Mouse (Mus musculus) adrenal gland, postnatal 10 days (tissue): ENCODE results near the gene Trip11. TPM values are rescaled to one million over a fixed set of nuclear protein-coding genes. Genes with fewer than 3 reads are reported as not detected.
"Not testable (repeated sequence)": the region's sequence is repeated elsewhere in the genome, so short reads cannot be mapped to it uniquely, and the experiment has no call there.

Experiments
- DNase-seq: peaks from one replicate; pipeline ENCODE4 v3.0.0; 2021; ENCODE audit warnings: mixed read lengths
- long read RNA-seq, 2 experiments: library from polyadenylated mRNA; stranded (forward); transcript quantifications; one replicate each; pipeline ENCODE4 v2.0.0; 2021
- total RNA-seq, 2 experiments: library from RNA; stranded (reverse); gene quantifications; 2 replicates each; pipeline ENCODE4 v1.2.3; 2021

Gene Trip11
- 10 to 100 TPM; 28.2 to 31.3 TPM for total RNA-seq
- long read RNA-seq, experiment 1, partial matches to known transcripts = 4 of 13 reads
- long read RNA-seq, experiment 1, other reads (novel, unspliced or antisense) = 6 of 13 reads
- long read RNA-seq, experiment 2, partial matches to known transcripts = 1 of 3 reads
- long read RNA-seq, experiment 2, other reads (novel, unspliced or antisense) = 2 of 3 reads

DNA sequence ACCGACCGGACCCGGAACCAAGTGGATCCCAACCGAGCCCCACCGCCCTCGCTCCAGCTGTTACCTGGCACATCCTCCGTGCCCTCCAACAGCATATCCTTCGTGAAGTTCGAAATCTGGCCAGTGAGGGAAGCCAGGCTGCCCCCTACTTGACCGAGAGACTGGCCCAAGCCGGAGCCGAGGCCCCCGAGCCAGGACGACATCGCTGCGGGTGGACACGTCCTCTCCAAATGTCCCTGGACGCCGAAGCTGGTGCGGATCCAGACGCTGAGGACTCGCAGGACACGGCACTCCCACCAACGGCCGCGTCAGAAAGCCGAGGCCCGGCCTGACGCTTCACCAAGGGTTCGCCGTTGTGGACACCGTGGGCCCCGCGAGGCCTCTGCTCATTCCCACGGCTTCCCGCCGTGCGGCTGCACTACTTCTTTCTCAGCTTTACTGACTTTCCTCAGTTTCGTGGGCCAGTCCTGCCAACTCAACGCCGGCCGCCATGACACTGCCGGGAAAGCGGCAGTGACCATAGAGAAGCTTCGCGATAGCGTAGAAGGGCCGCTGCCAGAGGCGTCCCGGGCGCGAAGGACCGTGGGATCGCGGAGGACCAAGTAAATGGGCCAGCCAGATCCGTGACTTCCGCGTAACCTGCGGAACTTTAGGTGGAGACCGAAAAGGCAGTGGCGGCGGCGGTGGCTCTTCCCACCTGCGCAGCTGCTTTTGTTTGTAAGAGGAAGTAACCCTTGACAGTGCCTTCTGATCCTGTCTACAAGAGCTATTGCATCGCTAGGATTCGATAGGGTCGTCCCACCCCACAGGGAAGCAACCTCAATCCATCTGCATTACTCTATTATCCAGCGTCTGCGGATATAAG is at the start of gene Trip11:
TSS of gene Trip11 (minus strand) at position 642 of the 865 bp plus-strand sequence.
- peak; percentile 95 for DNase-seq

- DNase-seq = not testable (repeated sequence)
Measured at GRCm38 (mm10) chr12:101958960-101959780, 46.1 kb upstream of the Trip11 start.

DNA sequence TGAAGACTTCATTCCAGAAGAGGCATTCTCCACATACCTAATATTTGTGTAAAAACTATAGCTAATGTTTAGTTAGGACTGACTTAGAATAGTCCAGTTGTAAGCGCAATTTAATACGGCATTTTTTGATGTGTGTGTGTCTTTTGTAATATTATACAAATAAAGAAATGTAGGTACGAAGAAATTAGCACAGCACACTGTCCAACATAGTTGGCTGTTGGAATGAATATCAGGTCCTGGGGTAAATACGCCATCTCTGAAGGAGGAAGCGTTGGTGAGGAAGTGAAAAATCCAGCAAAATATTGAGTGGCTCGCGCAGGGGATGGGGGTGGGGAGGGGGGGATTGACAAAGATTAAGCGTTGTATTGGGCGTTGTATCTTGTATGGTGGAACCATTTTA is 45.5 kb upstream of the Trip11 start:
- DNase-seq = no peak

DNA sequence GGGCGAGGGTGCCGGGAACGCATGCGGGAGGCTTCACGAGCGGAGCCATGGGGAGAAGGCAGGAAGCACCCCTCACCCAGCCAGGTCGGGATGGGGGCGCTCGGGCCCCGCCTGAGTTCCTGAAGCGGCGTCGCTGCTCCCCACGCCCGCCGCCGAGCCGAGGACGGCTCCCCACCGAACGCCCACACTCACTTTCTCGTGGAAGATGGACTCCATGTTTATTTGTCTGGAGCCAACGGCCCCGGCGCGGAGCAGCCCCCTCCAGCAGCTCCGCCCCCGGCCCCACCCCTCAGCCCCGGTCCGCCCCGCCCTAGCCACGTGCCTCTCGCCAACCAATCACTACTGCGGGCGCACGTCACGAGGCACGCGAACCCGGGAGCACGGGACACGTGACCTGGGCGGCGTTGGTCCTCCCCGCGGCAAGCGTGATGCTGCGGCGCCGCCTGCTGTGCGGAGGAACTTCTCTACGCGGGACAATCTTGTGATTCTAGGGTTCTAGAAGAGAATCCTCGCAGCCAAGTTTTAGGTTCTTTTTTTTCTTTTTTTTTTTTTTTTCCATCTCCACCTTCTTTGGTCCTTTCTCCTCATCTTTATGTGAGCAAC is 45.0 kb upstream of the Trip11 start, which contains the start of gene Atxn3:
TSS of gene Atxn3 (minus strand) at position 305 of the 603 bp plus-strand sequence.
- DNase-seq = peak; percentile 99

- DNase-seq = peak; percentile 12
Measured at GRCm38 (mm10) chr12:101957079-101957941, 44.2 kb upstream of the Trip11 start.

DNA sequence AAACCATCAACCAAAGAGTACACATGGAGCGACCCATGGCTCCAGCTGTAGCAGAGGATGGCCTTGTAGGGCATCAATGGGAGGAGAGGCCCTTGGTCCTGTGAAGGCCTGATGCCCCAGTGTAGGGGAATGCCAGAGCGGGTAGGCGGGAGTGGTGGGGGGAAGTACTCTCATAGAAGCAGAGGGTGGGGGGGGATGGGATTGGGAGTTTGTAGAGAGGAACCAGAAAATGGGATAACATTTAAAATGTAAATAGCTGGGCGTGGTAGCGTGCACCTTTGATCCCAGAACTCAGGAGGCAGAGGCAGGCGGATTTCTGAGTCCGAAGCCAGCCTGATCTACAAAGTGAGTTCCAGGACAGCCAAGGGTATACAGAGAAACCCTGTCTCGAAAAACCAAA is 42.8 kb upstream of the Trip11 start:
- not testable (repeated sequence) for DNase-seq

- peak; percentile 10 for DNase-seq
Measured at GRCm38 (mm10) chr12:101948801-101949200, 35.7 kb upstream of the Trip11 start.

- no peak for DNase-seq
Measured at GRCm38 (mm10) chr12:101947986-101948385, 34.9 kb upstream of the Trip11 start.

- no peak for DNase-seq
Measured at GRCm38 (mm10) chr12:101937572-101937971, 24.5 kb upstream of the Trip11 start.

- DNase-seq = no peak
Measured at GRCm38 (mm10) chr12:101935223-101935622, 22.2 kb upstream of the Trip11 start.

- no peak for DNase-seq
Measured at GRCm38 (mm10) chr12:101928423-101928822, 15.4 kb upstream of the Trip11 start.

- no peak for DNase-seq
Measured at GRCm38 (mm10) chr12:101922313-101922712, 9.2 kb upstream of the Trip11 start.

GRCm38 (mm10) chr12:101919847-101920246 is 6.8 kb upstream of the Trip11 start:
- peak; percentile 53 for DNase-seq

DNA sequence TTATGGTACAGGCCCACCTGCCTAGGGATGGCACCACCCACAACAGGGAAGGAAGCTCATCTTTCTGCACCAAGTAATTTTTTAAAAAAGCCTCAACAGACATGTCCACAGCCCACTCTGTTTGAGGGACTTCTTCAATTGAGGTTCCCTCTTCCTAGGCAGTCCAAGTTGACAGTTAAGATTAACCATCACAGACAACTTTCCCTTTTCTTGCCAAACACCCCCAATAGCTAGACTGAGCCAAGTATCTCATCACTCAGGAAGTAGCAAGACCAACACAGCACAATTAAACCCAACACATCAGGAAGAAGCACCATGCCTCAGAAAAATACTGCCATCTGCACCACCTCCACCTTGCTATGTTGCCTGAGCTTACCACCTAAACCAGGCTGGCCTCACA is 4.1 kb upstream of the Trip11 start:
- no peak for DNase-seq

GRCm38 (mm10) chr12:101911346-101911745 is 1.7 kb downstream of the Trip11 start:
- DNase-seq = no peak

DNA sequence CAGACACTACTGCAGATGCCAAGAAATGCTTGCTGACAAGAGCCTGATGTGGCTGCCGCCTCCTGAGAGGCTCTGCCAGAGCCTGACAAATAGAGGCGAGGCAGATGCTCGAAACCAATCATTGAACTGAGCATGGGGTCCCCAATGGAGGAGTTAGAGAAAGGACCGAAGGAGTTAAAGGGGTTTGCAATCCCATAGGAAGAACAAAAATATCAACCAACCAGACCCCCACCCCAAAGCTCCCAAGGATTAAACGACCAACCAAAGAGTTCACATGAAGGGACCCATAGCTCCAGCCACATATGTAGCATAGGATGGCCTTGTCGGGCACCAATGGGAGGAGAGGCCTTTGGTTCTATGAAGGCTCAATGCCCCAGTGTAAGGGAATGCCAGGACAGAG is 2.7 kb downstream of the Trip11 start:
- DNase-seq = no peak

- DNase-seq = no peak
Measured at GRCm38 (mm10) chr12:101905817-101906216, 7.2 kb downstream of the Trip11 start.

DNA sequence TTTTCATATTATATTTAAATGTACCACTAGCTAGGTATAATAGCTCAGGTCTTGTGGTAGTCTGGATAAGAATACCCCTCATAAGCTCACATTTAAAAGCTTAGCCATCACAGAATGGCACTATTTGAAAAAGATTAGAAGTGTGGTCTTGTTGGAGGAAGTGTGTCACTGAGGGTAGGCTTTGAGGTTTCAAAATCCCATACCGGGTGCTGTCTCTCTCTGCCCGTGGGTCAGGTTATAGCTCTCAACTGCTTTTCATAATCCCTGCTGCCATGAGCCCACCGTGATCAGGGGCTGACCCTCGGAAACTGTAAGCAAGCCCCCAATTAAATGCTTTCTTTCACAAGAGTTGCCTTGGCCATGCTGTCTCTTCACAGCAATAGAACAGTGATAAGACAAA is 8.2 kb downstream of the Trip11 start:
- no peak for DNase-seq

DNA sequence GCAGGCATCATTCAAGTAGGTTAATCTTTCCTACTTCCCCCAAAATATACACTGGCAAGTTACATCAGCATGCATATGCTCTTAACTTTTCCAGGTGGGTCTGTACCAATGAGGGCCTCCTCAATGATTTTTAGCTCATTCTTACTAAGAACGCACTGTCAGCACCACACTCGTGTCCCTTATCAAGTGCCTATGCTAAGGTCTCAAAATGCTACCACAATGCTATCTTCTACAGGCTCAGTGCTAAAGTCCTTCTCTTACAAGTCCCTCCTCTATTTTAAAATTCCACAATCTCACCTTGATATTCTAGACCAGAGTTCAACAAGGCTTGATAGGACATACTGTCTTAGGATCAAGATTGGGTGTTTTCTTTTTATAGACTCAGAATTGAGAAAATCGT is 8.9 kb downstream of the Trip11 start:
- DNase-seq = no peak

- DNase-seq = no peak
Measured at GRCm38 (mm10) chr12:101899671-101900245, 13.3 kb downstream of the Trip11 start.

DNA sequence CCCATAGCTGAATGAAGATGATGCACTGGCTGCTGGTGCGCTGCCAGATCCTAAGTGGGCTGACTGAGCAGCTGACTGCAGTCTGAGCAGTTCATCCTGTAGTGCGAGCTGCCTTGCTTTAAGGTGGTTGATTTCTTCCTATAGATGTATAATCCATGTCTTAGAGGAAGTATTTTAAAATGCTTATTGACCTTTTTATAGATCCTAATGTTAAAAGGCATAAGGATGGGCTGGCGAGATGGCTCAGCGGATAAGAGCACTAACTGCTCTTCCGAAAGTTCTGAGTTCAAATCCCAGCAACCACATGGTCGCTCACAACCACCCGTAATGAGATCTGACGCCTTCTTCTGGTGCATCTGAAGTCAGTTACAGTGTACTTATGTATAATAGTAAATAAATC is 14.1 kb downstream of the Trip11 start:
- DNase-seq = no peak
